Mouse (Mus musculus) adrenal gland, adult 8-10 months (tissue): Measurements from ENCODE around the gene Sval1. TPM values are rescaled to one million over a fixed set of nuclear protein-coding genes. Genes with fewer than 3 reads are reported as not detected.

Experiments used
- DNase-seq: peaks from one replicate; pipeline ENCODE4 v3.0.0; 2022
- total RNA-seq, 4 experiments: library from RNA; stranded (reverse); gene quantifications; 2 replicates each; pipeline ENCODE4 v1.2.4; 2022

Sval1 gene
- total RNA-seq, result not detected

GRCm38 (mm10) chr6:41951330-41951729 lies at the start of gene Sval1:
Gene Sval1 (plus strand): TSS chr6:41951630.
- no peak for DNase-seq

GRCm38 (mm10) chr6:41911625-41912024 lies 39.8 kb upstream of the Sval1 start:
- no peak for DNase-seq

- DNase-seq, result no peak
Observed at GRCm38 (mm10) chr6:41914883-41915282, 36.5 kb upstream of the Sval1 start.

- no peak for DNase-seq
Observed at GRCm38 (mm10) chr6:41967840-41968239, 16.4 kb downstream of the Sval1 start, which contains the start of gene Sval3. Gene Sval3 (plus strand): TSS chr6:41968140.

Other genes starting within 250 kb of the Sval1 start
- not detected for gene Kel, start 247.3 kb upstream of the Sval1 start, total RNA-seq
- not detected for gene Olfr459, start 176.5 kb upstream of the Sval1 start, total RNA-seq
- not detected for gene Pip, start 104.1 kb upstream of the Sval1 start, total RNA-seq
- gene Sval2, start 98.6 kb upstream of the Sval1 start, total RNA-seq, result not detected
- not detected for gene Sval3, start 16.5 kb downstream of the Sval1 start, total RNA-seq
- gene Sva, start 86.8 kb downstream of the Sval1 start, total RNA-seq, result not detected
- not detected for gene Tas2r139, start 189.3 kb downstream of the Sval1 start, total RNA-seq